Mouse (Mus musculus) mouse embryonic stem cell (cell line): ENCODE data around the gene Ccdc136.

Experiments
- in situ Hi-C, 2 experiments: fragments of 300-500 bp; cut with MboI; formaldehyde crosslinking; loops; 1 replicate in 1 of 2; 3 replicates in 1 of 2; pipeline ENCODE4 v1.14.3; 2019 to 2020; ENCODE audit warnings: low sequenced_read_pairs in 2 of 2, low pct_unique_long_range_greater_than_20kb in 1 of 2, mixed read lengths in 1 of 2; ENCODE audit not compliant: unreplicated experiment in 1 of 2

The Ccdc136 gene

DNA sequence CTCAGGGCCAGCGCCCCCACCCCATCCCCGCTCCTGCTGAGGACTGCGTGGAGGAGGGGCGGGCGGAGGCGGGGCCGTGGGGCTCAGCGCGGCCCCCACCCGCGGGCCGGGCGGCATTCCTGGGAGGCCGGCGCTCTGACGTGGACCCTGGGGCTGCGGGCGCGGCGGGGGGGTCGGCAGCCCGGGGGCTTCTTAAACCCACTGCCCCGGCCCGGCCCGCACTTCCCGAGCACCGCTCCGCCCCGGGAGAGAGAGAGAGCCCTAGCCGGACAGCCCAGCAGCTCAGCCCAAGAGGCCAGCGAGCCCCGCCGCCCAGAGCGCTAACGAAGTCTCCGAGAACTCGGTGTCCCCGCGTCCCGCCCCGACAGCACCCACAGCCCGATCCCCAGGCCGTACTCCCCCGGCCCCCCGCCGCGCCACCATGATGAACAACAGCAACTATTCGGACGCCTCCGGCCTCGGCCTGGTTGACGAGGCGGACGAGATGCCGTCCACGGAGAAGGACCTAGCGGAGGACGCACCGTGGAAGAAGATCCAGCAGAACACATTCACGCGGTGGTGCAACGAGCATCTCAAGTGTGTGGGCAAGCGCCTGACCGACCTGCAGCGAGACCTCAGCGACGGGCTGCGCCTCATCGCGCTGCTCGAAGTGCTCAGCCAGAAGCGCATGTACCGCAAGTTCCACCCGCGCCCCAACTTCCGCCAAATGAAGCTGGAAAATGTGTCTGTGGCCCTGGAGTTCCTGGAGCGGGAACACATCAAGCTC, 37.1 kb downstream of the Ccdc136 start, which contains the start of gene Flnc:
TSS of gene Flnc (plus strand) at position 219 of the 766 bp plus-strand sequence.
- in situ Hi-C loops: no loop called here

DNA sequence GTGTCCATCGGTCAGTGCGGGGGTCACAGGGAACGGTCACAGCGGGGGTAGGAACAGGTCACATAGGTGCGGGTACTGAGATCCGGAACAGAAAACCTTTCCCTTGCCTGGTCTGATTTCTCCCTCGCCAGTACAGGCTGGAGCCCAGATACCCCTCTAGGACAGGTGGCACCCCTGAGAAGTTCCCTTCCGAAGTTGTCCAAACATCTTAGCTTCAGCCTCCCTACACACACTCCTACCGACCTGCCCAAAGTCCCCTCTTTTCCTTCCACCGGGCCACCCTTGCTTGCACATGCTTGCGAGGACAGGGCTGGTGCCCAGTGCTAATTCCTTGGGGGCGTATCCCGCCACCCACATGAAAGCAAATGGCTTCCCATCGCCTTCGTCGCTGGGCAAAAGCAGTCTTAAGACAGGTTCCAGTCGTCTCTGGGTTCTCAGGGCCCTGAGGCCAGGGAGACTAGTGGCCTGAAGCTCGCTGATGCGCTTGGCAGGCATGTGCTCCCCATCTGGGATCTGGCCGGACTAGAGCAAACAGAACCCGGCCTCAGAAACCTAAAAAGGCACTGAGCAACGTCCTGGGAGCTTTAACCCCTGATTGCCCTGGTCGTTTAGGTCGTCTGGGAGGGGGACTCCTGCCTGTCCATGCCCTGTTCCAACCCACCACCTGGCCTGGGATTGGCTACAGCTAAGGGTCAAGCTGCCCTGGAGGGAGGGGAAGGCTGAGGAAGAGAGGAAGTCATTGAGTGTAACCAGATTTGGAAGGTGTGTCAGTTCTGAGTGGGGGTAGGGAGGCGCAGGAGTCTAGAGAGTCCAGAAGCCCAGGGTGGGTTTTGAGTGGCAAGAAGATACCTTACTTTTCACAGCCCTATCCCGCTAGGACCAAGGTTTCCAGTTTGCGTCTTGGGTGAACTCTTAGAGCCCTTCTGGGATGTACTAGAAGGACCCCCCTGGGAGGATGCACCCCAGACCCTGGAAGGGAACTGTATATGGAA, 38.0 kb downstream of the Ccdc136 start:
- in situ Hi-C loops: no loop called here

DNA sequence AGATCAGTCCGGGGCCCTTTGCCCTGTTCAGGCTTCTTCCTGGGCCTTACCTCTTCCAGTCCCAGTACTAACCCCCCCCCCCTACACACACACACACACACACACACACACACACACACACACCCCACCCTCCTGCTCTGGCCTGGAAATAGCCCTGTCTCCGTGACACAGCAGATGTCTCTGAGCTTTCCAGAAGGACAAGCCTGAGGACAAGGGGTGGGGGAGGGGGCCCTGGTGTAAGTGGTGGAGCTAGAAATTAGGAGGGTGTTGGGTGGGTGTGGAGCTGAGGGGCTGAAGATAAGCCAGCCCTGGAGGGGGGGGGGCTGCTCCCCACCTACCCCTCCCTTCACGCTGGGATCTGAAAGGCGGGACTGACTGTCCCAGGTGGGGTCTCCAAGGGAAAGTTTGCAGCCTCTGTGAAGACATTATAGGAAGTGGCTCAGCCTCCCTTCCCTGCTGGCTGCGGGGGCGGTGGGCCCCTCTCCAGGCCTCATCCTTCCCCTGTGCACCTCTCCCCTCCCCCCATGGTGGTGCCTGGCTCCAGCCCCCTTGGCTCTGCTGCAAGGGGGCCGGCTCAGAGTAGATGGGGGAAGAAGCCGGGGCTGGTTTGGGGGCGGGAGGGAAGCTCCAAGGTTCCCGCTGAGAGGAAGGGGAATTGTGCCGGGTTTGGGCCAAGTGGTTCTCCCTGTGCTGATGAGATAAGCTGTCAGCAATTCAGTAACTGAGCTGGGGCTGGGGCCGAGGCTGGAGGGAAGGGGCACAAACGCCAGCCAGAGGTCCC, 39.0 kb downstream of the Ccdc136 start:
- in situ Hi-C loops: no loop called here

DNA sequence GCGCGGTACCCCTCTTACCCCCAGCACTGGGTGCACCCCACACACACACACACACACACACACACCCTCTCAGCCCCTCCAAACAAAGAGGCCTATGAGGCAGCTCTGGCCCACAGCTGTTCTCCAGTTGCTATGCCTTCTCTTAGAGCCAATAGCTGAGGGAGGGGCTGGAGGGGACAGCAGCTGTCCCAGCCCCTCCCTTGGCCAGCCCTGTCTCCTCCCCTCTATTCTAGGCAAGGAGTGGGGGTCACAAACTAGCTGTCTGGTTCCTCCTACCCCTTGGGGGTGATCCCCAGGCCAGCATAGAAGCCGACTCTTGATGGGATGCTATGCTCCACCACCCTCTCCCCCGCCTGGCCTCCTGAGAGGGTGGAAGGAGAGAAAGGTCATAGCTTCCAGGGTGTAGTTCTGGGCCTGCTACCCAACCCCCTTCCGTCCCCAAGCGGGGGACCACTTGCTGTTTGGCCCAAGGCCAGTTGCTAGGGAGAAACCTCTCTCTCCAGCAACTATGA, 39.9 kb downstream of the Ccdc136 start:
- in situ Hi-C loops: no loop called here

DNA sequence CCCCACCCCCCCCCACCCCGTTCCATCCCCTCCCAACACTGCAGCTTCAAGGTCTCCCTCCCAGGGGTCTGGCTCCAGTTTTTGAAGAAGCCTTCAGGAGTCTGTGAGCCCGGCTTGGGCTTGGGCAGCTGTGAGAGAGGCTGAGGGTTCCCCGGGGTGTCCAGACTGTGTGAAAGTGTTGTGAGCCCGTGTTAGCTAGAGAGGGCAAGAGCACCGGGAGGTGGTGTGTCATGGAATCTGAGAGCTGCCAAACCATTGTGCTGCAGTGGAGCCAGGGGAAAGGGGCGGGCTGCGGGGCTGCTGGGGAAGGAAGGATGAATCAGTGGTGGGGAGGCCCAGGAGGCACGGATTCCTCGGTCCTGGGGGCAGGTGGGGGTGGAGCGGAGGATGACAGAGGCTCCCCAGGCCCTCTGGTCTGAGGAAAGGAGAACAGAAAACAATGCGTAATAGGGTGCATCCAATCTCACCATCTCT, 40.4 kb downstream of the Ccdc136 start:
- in situ Hi-C loops: no loop called here

DNA sequence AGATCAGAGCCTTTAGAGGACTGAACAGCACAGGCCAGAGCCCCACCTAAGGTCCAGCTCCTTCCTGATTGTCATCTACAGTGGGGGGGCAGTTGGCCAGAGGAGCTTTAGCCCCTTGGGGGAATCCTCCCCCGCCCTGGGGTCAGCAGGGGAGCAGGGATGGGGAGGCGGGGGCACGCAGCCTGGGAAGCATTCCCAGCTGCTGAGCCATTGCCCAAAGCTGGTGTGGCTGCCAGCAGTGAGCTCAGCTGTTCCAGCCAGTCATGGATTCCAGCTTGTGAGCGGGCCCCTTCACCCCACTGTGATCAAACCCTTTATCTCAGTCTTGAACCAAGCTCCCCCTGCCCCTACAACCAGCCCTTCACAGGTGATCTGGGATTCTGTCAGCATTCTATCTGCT, 43.1 kb downstream of the Ccdc136 start:
- in situ Hi-C loops: no loop called here

DNA sequence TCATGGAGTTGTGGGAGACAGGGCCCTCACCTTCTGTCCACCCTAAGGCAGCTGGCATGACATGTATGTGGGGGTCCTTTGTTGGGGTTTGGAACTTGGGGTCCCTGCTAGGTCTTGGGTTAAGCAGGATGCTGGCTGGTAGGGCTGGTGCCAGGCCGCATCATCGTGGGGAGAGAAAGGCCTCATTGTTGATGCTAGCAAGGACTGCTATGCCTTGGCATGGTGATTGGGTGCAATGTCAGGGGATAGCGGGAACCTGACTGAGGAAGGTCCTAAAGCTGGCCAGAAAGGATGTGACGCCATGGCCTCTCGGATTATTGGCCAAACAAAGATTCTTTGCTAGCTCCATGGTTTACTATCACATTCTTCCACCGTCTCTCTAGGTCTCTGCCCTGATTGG, 43.7 kb downstream of the Ccdc136 start:
- in situ Hi-C loops: no loop called here

DNA sequence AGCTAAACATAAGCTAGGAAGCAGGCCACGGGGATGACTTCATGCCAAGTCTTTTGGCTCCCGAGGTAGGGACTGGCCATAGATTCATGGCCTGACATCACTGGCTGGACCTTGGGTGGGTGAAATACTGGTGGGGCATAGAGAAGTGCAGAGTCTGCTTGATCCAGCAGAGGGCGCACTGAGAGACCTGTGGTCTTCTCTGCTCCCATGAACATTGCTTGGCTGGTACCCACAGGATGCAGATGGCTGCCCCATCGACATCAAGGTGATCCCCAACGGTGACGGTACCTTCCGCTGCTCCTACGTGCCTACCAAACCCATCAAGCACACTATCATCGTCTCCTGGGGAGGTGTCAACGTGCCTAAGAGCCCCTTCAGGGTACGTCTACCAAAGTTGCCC, 48.7 kb downstream of the Ccdc136 start:
- in situ Hi-C loops: no loop called here

DNA sequence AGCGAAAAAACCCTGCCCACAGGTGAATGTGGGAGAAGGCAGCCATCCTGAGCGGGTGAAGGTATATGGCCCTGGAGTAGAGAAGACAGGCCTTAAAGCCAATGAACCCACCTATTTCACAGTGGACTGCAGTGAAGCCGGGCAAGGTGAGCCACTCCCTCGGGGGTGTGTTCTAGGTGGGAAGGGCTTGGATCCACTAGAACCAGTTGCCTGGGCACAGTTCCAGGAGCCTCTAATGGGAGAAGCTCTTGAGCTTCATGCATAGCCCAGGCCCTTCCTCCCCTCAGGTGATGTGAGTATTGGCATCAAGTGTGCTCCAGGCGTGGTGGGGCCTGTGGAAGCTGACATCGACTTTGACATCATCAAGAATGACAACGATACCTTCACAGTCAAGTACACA, 49.2 kb downstream of the Ccdc136 start:
- in situ Hi-C loops: no loop called here

DNA sequence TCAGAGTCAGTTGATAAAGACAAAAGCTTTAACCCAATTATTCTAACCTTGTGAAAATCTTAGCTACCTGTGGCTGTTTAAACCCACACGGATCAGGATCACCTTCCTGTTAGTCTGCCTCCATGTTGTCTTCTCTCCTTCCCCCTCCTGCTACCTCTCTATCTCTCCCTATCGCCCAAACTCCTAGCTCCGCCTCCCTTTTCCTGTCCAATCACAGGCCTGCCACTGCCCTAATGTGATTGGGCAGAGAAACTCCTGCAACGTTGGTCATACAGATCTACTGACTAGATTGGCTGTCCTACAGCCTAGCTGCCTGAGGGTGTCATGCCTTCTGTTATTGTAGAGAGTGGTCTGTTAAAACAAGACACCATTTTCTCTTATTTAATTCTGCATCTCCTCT, 53.7 kb downstream of the Ccdc136 start:
- in situ Hi-C loops: no loop called here

DNA sequence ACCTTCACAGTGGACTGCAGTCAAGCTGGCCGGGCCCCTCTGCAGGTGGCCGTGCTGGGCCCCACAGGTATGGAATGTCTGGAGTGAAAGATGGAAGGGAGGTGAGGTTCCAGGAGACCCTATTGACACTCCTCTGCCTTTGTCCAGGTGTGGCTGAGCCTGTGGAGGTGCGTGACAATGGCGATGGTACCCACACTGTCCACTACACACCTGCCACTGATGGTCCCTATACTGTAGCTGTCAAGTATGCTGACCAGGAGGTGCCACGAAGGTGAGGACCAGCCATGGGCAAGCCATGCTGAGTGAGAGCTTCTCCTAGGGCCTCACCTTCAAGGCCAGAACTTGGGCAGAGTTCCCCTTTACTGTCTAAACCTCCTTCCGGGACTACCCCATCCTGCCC, 54.6 kb downstream of the Ccdc136 start:
- in situ Hi-C loops: no loop called here

DNA sequence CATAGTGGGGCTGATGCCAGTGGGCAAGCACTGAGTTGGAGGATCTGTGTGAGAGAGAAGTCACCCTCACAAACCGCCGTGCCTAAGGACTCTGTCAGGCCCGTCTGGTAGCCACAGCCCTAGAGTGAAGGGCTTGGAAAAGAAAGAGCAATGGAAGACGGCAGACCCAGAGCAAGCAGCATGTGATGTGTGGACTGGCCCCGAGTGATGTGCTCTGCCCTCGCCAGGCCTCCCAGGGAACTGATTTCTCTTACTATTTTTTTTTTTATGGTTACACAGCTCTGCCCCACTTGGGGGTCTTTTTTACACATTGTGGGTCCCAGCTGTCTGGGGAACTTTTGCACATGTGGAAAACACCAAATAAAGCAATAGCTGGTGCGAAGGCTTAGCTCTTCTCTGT, 65.4 kb downstream of the Ccdc136 start:
- in situ Hi-C loops: no loop called here

DNA sequence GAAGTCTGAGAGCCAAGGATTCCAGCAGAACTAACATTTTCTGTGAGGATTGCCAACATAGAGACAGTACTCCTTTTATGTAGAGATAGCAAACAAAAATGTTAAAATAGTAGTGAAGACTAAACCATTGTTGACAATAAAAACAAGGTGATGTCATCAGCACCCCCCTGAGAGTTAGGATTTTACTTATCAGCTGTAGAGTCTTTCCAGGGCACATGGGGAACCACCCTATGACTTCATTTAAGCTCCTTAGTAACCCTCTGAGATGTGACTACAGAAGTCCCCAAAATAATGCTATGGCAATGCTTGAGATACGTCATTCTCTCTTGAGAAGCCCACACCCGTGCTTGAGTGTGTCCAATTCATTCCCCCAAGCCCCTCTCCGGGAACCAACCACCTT, 67.3 kb downstream of the Ccdc136 start:
- in situ Hi-C loops: no loop called here

DNA sequence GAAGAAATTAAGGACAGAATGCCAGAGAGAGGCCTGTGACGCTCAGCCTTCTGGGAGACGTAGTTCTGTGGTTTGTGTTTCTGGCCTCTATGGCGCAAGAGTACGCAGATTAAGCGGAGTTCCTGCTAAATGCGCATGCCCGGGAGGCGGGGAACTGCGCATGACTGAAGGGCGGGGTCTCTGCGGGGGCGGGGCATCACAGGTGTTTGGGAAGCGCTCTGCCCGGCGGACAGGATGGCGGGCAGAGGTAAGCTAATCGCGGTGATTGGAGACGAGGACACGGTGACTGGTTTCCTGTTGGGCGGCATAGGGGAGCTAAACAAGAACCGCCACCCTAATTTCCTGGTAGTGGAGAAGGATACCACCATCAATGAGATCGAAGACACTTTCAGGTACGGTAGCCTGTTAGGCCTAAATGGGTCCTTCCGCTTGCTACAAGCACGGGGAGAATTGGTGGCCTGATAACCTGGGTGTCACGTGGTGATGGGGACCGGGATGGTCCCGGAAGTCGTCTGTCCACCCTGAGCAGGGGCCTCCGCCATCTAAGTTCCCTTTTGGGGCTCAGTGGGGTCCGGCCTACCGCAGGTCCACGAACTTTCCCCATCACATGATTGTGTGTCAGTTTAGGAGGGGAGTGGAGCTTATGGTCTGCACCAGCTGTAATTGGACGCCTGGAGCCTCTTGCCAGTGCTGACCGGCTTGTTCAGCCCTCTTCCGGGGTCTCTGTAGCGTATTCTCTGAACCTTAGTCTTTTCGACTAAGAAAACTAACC, 71.7 kb downstream of the Ccdc136 start, which contains the start of gene Atp6v1f:
TSS of gene Atp6v1f (plus strand) at position 136 of the 772 bp plus-strand sequence.
- in situ Hi-C loops: no loop called here

DNA sequence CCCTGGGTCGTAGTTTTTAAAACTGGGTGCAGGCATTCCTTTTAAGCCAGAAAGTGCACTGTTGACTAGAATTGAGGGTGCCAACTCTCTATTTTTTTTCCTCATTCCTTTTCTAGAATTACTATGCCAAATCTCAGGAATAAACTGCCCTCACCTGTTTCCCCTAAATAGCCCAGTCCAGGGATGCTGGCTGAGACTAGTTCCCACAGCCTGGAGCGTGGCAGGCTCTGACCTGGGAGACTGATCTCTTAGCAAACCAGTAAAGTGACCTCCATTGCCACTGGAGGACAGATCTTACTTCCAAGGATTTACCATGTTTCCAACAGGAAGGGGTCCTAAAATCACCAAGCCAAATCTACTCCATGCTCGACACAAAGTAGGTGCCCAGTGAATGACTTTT, 72.7 kb downstream of the Ccdc136 start:
- in situ Hi-C loops: no loop called here

DNA sequence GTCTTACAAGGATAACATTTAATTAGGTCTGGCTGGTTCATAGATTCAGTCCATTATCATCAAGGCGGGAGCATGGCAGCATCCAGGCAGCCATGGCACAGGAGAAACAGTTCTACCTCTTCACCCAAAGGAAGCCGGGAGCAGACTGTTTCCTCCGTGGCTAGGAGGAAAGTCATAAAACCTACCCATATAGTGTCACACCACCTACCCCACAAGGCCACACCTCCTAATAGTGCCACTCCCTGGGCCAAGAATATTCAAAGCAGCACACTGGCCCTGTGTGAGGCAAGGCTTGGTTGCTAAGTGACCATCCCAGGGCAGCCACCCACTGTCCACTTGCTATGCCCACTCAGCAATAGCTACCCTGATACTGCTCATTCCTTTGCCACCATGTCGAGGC, 75.0 kb downstream of the Ccdc136 start, which contains the start of gene Atp6v1fnb:
TSS of gene Atp6v1fnb (plus strand) at position 301 of the 400 bp plus-strand sequence.
- in situ Hi-C loops: no loop called here

DNA sequence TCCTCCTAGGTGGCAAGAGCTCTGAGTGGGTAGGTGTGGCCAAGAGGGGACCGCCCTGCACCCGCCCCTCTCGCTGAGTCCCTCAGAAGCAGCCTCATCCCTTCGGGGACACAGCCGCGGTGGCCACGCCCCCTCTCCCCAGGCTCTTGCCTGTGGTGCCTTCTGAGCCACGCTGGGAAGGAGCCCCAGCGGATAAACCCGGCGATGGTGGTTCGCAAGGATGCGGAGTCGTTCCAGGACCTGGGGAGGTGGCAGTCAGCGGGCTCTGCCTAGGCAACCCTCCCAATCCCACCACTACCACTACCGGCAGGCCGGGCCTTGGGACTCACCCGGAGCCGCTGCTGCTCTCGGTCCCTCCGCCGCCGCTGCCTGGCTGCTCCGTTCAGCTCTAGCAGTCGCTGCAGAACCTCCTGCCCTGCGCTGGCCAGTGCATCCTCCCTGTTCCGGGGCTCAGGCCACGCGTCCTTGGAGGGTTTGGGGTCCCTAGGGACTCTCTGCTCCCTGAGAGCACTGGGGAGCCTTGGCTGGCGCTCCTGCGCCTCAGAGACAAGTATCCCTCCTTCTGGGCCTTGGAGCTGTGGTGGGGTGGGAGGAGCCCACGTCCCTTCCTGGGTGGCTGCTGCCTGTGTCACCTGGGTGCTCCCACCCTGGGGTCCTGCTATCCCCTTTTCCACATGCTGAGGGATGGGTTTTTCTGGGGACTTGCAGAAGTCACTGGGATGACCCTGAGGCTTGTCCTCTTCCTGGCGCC, 78.0 kb downstream of the Ccdc136 start:
- in situ Hi-C loops: no loop called here
